ENCODE assay signal across 8 mouse cellular contexts in genomic region chr3:87500088-87501055, GRCm38 (mm10). TPM values are rescaled to one million over a fixed set of nuclear protein-coding genes. Genes with fewer than 3 reads are reported as not detected.
A peak's percentile ranks its signal among the peaks of the same experiment; 100 is the strongest.
DNase-seq lines count a peak whose midpoint lies in the region; ATAC-seq lines count a peak whose summit lies in the region.
"Had no signal": no experiment of that assay in that cellular context is flagged by ENCODE, and none has a peak within 500 bp of the region (broad histone marks: within the 10 kb centered on the region; RNA-seq: fewer than 3 reads in every experiment).

No protein-coding gene starts in this region.

- no peaks in the 10 kb centered on the region for H3K9me3 ChIP-seq in megakaryocyte, embryonic 14.5 days

- peaks cover 34% of the 10 kb centered on the region for H3K27me3 ChIP-seq in megakaryocyte, embryonic 14.5 days (replicated peaks)

- no peak for ATAC-seq in monocyte, adult 5-6 weeks (replicated peaks; ENCODE audit: insufficient number of reproducible peaks, low FRiP score, low TSS enrichment, poor library complexity, severe bottlenecking)

- peak overlapping the region; percentile 77 for H3K4me3 ChIP-seq in megakaryocyte, embryonic 14.5 days (replicated peaks)
- H3K4me3 ChIP-seq: left cerebral cortex, adult 2 months had no signal

- no peaks in the 10 kb centered on the region for H3K36me3 ChIP-seq in megakaryocyte, embryonic 14.5 days (replicated peaks; ENCODE audit: low read length)

- peaks cover 22% of the 10 kb centered on the region for H3K4me1 ChIP-seq in megakaryocyte, embryonic 14.5 days

- DNase-seq in monocyte, adult 2 months (ENCODE audit: low read depth in 1 of 2, low spot score in 2 of 2), result peak; percentile 37 to 58
- DNase-seq in NIH3T3 (ENCODE audit: low read depth), result peak; percentile 1
- peak; percentile 73 for DNase-seq in thymus, postnatal 4 days
- DNase-seq in left cerebral cortex, adult 18-20 months (ENCODE audit: low spot score in 2 of 2), result no peak
- no peak for DNase-seq in ovary, adult 18-20 months (ENCODE audit: low spot score)

RNA-seq across cellular contexts. Expression of gene Etv3, which starts 24.8 kb away (rescaled TPM):
- total RNA-seq in monocyte, adult 5-6 weeks (2017), result 33.2 to 39.3 TPM (median 38.3 TPM) in 3 replicates
- polyA plus RNA-seq in megakaryocyte, embryonic 14.5 days (2012; ENCODE audit: insufficient read depth, low replicate concordance), result 4.5 and 6.6 TPM in 2 replicates
- 10 to 100 TPM; 28.0 to 28.1 TPM for total RNA-seq in left cerebral cortex, adult 18-20 months (2021)

Comparison
In these comparisons a context has a peak if more than half of its experiments do, and no peak if none do; other contexts are left out.
1. DNase-seq: peak in monocyte, adult 2 months (2 of 2), NIH3T3 (single experiment) and thymus, postnatal 4 days (single experiment); none in left cerebral cortex, adult 18-20 months (0 of 2) and ovary, adult 18-20 months (single experiment).